Mouse (Mus musculus): ENCODE results near the gene Slc41a1.

The Slc41a1 gene

DNA sequence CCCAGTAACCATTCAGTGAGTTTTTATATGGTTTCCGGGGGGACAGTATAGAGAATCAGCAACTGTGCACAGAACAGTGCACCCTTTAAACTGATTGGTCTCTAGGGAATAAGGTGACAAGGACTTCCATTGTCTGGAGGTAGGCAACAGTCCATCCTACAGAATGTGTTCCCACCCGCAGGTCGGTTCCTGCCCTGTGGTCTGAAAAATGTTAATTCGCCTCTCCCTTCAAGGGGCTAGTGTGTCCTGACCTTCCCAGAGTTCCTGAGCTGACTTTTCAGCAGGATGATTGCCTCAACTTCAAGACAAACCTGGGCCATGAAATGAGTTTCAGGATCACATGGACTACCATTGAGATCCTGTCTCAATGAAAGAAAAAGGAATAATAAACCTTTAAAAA is 64.1 kb downstream of the Slc41a1 start:
- no peak for DNase-seq

All from heart, adult 11 months (tissue).